Mouse (Mus musculus) lung, postnatal 0 days (tissue): ENCODE measurements around the gene 1700042G07Rik. TPM values are rescaled to one million over a fixed set of nuclear protein-coding genes. Genes with fewer than 3 reads are reported as not detected.

Experiments used
- ATAC-seq: fragments of 200-750 bp; cut with Nextera tagmentation; 2 replicates; pipeline ENCODE4 v1.8.0; 2017; ENCODE audit warnings: moderate library complexity
- DNase-seq: peaks from one replicate; pipeline ENCODE4 v3.0.0-alpha.2; 2016; ENCODE audit warnings: low spot score
- H3K27ac ChIP-seq: fragments of 300-500 bp; sonication (generic); 2 replicates; pipeline ENCODE4 v1.5.1; 2014; ENCODE audit warnings: antibody characterized with exemption, mild to moderate bottlenecking, low read length, mixed read lengths
- H3K27me3 ChIP-seq: fragments of 300-500 bp; sonication (generic); replicated peaks from 2 replicates; pipeline ENCODE4 v1.6.1; 2014; ENCODE audit warnings: low read length, mixed read lengths; ENCODE audit not compliant: insufficient read depth
- H3K36me3 ChIP-seq: fragments of 300-500 bp; sonication (generic); 2 replicates; pipeline ENCODE4 v1.6.1; 2014; ENCODE audit warnings: low read length, mixed read lengths; ENCODE audit not compliant: insufficient read depth
- H3K4me1 ChIP-seq: fragments of 300-500 bp; sonication (generic); 2 replicates; pipeline ENCODE4 v1.6.1; 2014; ENCODE audit warnings: antibody characterized with exemption, low read depth, low read length, mixed read lengths; ENCODE audit not compliant: insufficient read depth
- H3K4me2 ChIP-seq: fragments of 300-500 bp; sonication (generic); replicated peaks from 2 replicates; pipeline ENCODE4 v1.6.1; 2014; ENCODE audit warnings: low read depth, mild to moderate bottlenecking, low read length, moderate library complexity, mixed read lengths
- H3K4me3 ChIP-seq: fragments of 300-500 bp; sonication (generic); 2 replicates; pipeline ENCODE4 v1.5.1; 2014; ENCODE audit warnings: low read depth, low read length
- H3K9ac ChIP-seq: fragments of 300-500 bp; sonication (generic); replicated peaks from 2 replicates; pipeline ENCODE4 v1.6.1; 2014; ENCODE audit warnings: low read depth, mild to moderate bottlenecking
- H3K9me3 ChIP-seq: fragments of 300-500 bp; sonication (generic); 2 replicates; pipeline ENCODE4 v1.6.1; 2016; ENCODE audit warnings: low read length, mixed read lengths
- CTCF ChIP-seq: IDR thresholded peaks from 2 replicates; pipeline ENCODE4 v1.5.1; 2016; ENCODE audit warnings: antibody characterized with exemption, mild to moderate bottlenecking
- EP300 ChIP-seq: IDR thresholded peaks from 2 replicates; pipeline ENCODE4 v1.6.1; 2016; ENCODE audit warnings: antibody characterized with exemption, mild to moderate bottlenecking, control low read depth
- WGBS: fragments of 180-500 bp; shearing (Covaris S2); extraction: QIAGEN DNeasy Blood & Tissue Kit; methylation state at CpG from one replicate; pipeline ENCODE4 v1.1.7; 2014; 5-methylcytosine and 5-hydroxymethylcytosine counted together
- polyA plus RNA-seq: library from polyadenylated mRNA; unstranded; fragments of >200 nt; fragmentation: Nextera tagmentation; extraction: Ambion mirVana; gene quantifications from 2 replicates; pipeline ENCODE4 v1.2.1, GENCODE M21; 2015

1700042G07Rik gene
- polyA plus RNA-seq, 1 experiment from 2014 or later, result not detected

DNA sequence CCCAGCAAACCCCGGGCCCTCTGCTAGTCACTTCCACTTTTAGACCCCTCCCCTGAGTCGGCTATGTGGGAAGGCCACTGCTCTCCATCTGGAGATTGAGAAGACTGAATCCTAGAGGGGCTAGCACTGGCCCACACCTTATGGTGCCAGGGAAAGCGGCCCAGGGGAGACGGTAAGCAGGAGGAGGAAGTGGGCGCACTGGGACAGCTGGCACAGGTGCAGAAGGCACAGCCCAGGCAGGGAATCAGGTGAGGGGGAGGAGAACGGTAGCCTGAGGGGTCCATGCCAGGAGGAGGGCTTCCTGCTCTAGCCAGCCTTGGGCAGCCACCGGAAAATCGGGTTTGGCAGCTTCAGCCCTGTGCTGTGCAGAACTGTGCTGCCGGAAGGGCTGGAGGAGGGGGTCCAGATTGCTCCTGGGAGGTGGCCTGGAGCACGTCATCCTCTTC lies 3.4 kb downstream of the 1700042G07Rik start:
- Histone ChIP-seq H3K9ac (0 out of 2 replicates have a peak overlapping the region, but pooled peaks have one; percentile 29), H3K4me3 (peak overlapping the region; percentile 10; the same call in 1 of the 2 replicates), H3K9me3 (no peaks in the 10 kb centered on the region), H3K27me3 (no peaks in the 10 kb centered on the region), H3K4me2 (peak overlapping the region; percentile 56), H3K27ac (peak overlapping the region; percentile 95), H3K4me1 (peaks cover 10% of the 10 kb centered on the region), H3K36me3 (no peaks in the 10 kb centered on the region)
- ATAC-seq, result peak; percentile 91
- TF ChIP-seq CTCF (no peak), EP300 (no peak)
- DNase-seq, result peak; percentile 94
- 7% methylated on average over 10 of the region's 10 CpGs for WGBS

- Histone ChIP-seq H3K27me3 (no peaks in the 10 kb centered on the region), H3K9ac (no peak overlapping the region), H3K4me3 (no peak overlapping the region), H3K27ac (peak overlapping the region; percentile 95), H3K9me3 (no peaks in the 10 kb centered on the region), H3K4me1 (peaks cover 10% of the 10 kb centered on the region), H3K36me3 (no peaks in the 10 kb centered on the region), H3K4me2 (peak overlapping the region; percentile 56)
- TF ChIP-seq EP300 (peak; percentile 86), CTCF (no peak)
- WGBS, result 14% methylated on average over 5 of the region's 5 CpGs
- ATAC-seq, result peak; percentile 79
- peak; percentile 91 for DNase-seq
Measured at GRCm38 (mm10) chr4:116177140-116177539, 4.0 kb downstream of the 1700042G07Rik start.

- Histone ChIP-seq H3K27ac (no peak overlapping the region), H3K4me1 (peaks cover 4% of the 10 kb centered on the region; the same call in 1 of the 2 replicates), H3K36me3 (no peaks in the 10 kb centered on the region), H3K4me3 (no peak overlapping the region), H3K4me2 (no peak overlapping the region), H3K27me3 (no peaks in the 10 kb centered on the region), H3K9me3 (no peaks in the 10 kb centered on the region), H3K9ac (no peak overlapping the region)
- DNase-seq (no peak), ATAC-seq (no peak)
- 64% methylated on average over 3 of the region's 3 CpGs for WGBS
- no peak for TF ChIP-seq EP300
- no peak for TF ChIP-seq CTCF
Measured at GRCm38 (mm10) chr4:116182079-116182478, 8.9 kb downstream of the 1700042G07Rik start.

- Histone ChIP-seq H3K27ac (peak overlapping the region; percentile 45; the same call in 1 of the 2 replicates), H3K4me1 (peaks cover 4% of the 10 kb centered on the region; the same call in 1 of the 2 replicates), H3K4me2 (peak overlapping the region; percentile 44; the same call in 1 of the 2 replicates), H3K9me3 (no peaks in the 10 kb centered on the region), H3K27me3 (no peaks in the 10 kb centered on the region), H3K9ac (no peak overlapping the region), H3K36me3 (no peaks in the 10 kb centered on the region), H3K4me3 (no peak overlapping the region)
- 8% methylated on average over 12 of the region's 12 CpGs for WGBS
- ATAC-seq (peak; percentile 84), DNase-seq (peak; percentile 48)
- TF ChIP-seq EP300, result peak; percentile 57
- no peak for TF ChIP-seq CTCF
Measured at GRCm38 (mm10) chr4:116182745-116183144, 9.6 kb downstream of the 1700042G07Rik start.

DNA sequence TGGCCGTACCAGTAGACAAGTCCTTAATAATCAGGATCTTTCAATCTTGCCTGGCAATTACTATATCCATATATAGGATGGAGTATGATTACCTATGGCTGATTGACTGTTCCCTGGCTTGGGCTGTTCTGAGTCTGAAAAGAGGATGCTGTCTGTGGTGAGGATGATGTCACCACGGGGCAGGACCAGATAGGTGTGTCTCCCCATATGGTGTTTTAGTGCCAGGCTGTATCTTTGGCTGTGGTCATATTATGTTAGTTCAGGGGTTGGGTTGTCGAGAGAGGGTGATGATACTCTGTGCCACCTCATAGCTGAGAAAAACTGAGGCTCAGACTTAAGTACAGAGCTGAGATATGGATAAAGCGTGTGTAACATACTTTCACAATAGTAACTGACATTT lies 11.9 kb downstream of the 1700042G07Rik start:
- Histone ChIP-seq H3K27me3 (no peaks in the 10 kb centered on the region), H3K9me3 (no peaks in the 10 kb centered on the region), H3K9ac (no peak overlapping the region), H3K4me2 (no peak overlapping the region), H3K4me1 (peaks cover 4% of the 10 kb centered on the region; the same call in 1 of the 2 replicates), H3K4me3 (no peak overlapping the region), H3K36me3 (no peaks in the 10 kb centered on the region), H3K27ac (no peak overlapping the region)
- DNase-seq (no peak), ATAC-seq (no peak)
- WGBS, result 77% methylated on average over 4 of the region's 4 CpGs
- no peak for TF ChIP-seq EP300
- no peak for TF ChIP-seq CTCF

GRCm38 (mm10) chr4:116192286-116192835 lies 19.2 kb downstream of the 1700042G07Rik start:
- DNase-seq, result no peak
- 30% methylated on average over 4 of the region's 4 CpGs for WGBS
- TF ChIP-seq EP300 (no peak), CTCF (no peak)

More at GRCm38 (mm10) chr4:116192286-116192835, 19.2 kb downstream of the 1700042G07Rik start:
- H3K4me1 ChIP-seq, result no peaks in the 10 kb centered on the region
- no peak overlapping the region for H3K9ac ChIP-seq
- no peak overlapping the region for H3K27ac ChIP-seq
- H3K4me2 ChIP-seq, result no peak overlapping the region
- no peaks in the 10 kb centered on the region for H3K9me3 ChIP-seq
- H3K4me3 ChIP-seq, result no peak overlapping the region
- H3K27me3 ChIP-seq, result no peaks in the 10 kb centered on the region
- no peaks in the 10 kb centered on the region for H3K36me3 ChIP-seq
- ATAC-seq, result peak; percentile 37
